Mouse (Mus musculus): ENCODE results near the gene Pgghg. TPM values are rescaled to one million over a fixed set of nuclear protein-coding genes. Genes with fewer than 3 reads are reported as not detected.

Gene Pgghg
- total and polyA plus RNA-seq, 3 experiments = 3.1 to 3.3 (median 3.2) TPM

DNA sequence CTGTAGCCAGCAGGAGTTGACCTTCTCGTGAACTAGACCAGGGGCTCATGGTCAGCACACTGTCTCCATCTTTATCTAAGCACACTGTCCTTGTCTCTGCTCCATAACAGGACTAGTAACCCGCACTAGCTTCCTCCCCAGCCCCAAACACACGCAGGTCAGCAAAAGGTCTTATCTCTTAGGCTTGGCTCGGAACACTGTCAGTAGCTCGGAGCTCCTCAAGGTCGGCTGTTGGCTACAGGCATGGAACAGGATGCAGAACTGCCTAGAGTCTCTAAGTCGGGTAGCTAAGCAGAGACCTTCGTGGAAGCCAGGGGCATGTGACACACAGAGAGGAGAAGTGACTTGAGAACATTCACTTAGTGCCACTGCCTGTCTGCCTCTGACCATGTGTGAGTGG lies 7.0 kb downstream of the Pgghg start:
- TF ChIP-seq USF2 (conservative IDR thresholded peaks at IDR 0.05; ENCODE audit: low read depth, low read length) = no peak
- no peak for TF ChIP-seq PAX5 (IDR thresholded peaks at IDR 0.05; ENCODE audit: low read length)
- no peak for TF ChIP-seq TBP (conservative IDR thresholded peaks at IDR 0.05; ENCODE audit: low read depth, low read length)
- no peak for TF ChIP-seq RCOR1 (conservative IDR thresholded peaks at IDR 0.05; ENCODE audit: low read depth, low read length)
- TF ChIP-seq MAX (IDR thresholded peaks at IDR 0.05; ENCODE audit: low read length) = no peak
- TF ChIP-seq MEF2A (IDR thresholded peaks at IDR 0.05; ENCODE audit: borderline replicate concordance, low read depth, low read length) = no peak
- no peak for TF ChIP-seq NRF1 (IDR thresholded peaks at IDR 0.05; ENCODE audit: low read depth, low read length)
- TF ChIP-seq MXI1 (IDR thresholded peaks at IDR 0.05; ENCODE audit: low read depth, low read length) = no peak
- no peak for TF ChIP-seq E2F4 (IDR thresholded peaks at IDR 0.05; ENCODE audit: insufficient replicate concordance, low read depth, low read length)
- TF ChIP-seq MAZ (IDR thresholded peaks at IDR 0.05; ENCODE audit: low read depth, low read length) = no peak
- no peak for TF ChIP-seq CTCF (conservative IDR thresholded peaks at IDR 0.05 in 1 of 2, IDR thresholded peaks at IDR 0.05 in 1 of 2; ENCODE audit: low read depth in 2 of 2, low read length in 2 of 2)
- TF ChIP-seq KAT2A (IDR thresholded peaks at IDR 0.05; ENCODE audit: insufficient replicate concordance, low read length) = no peak
- TF ChIP-seq IRF4 (IDR thresholded peaks at IDR 0.05; ENCODE audit: low read depth, low read length) = no peak
- no peak for TF ChIP-seq USF1 (IDR thresholded peaks at IDR 0.05; ENCODE audit: low read depth, low read length)
- no peak for TF ChIP-seq ELF1 (IDR thresholded peaks at IDR 0.05; ENCODE audit: low read depth, low read length)
- TF ChIP-seq NELFE (IDR thresholded peaks at IDR 0.05; ENCODE audit: low read depth, low read length) = no peak
- Histone ChIP-seq H3K27me3 (replicated peaks) (no peaks in the 10 kb centered on the region), H3K4me3 (replicated peaks in 1 of 3; ENCODE audit: low read depth in 2 of 3, low read length in 2 of 3, poor library complexity in 1 of 3) (no peak overlapping the region), H3K9me3 (replicated peaks; ENCODE audit: low read length) (no peaks in the 10 kb centered on the region), H3K9ac (ENCODE audit: insufficient read depth, low read depth) (no peak overlapping the region), H3K4me1 (ENCODE audit: control insufficient read depth in 1 of 2, insufficient read depth in 2 of 2) (peaks cover 0 to 50% of the 10 kb centered on the region in 2 experiments; a peak in 3 of 4 replicates), H3K4me2 (ENCODE audit: insufficient read depth, low read depth, poor library complexity, severe bottlenecking) (no peak overlapping the region), H3K27ac (ENCODE audit: insufficient read depth, low read depth) (no peak overlapping the region), H3K36me3 (replicated peaks in 1 of 2; ENCODE audit: control insufficient read depth in 1 of 2, insufficient read depth in 1 of 2, low read length in 1 of 2) (peaks cover 29 to 86% of the 10 kb centered on the region in 2 experiments), H3K79me2 (replicated peaks; ENCODE audit: control insufficient read depth, extremely low read depth, insufficient read depth, poor library complexity, severe bottlenecking) (no peaks in the 10 kb centered on the region; the same call in 1 of the 2 replicates)
- dilution Hi-C loops (cut with MboI; ENCODE audit: extremely low pct_ligation_motif_present, extremely low pct_unique_long_range_greater_than_20kb, low sequenced_read_pairs) (no loop called here), in situ Hi-C loops (cut with MboI; ENCODE audit: low pct_ligation_motif_present, low pct_unique_long_range_greater_than_20kb, low sequenced_read_pairs) (loop anchor here (5.0 kb wide), 1 partner anchor 36 kb away; no protein-coding TSS in a partner anchor)
- DNase-seq (ENCODE audit: extremely low read depth) = no peak

DNA sequence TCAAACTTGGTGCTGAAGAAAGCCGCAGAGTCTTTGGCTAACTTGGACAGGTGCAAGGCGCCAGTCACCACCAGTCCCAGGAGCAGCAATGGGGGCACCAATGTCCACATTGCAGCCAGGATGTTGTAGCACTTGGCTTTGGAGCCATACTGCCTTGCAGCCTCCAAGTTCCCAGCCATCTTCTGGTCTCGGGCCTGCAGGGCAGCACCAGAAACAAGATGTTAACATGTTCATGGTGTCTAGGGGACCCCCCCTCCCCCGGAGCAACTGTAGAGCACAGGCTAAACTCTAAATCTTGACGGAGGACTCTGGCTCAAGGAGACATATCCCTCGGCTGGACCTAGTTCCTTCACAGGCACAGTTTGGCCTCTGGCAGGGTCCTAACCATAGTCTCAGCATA lies 8.1 kb downstream of the Pgghg start:
- Histone ChIP-seq H3K27me3 (replicated peaks) (no peaks in the 10 kb centered on the region), H3K9ac (ENCODE audit: insufficient read depth, low read depth) (no peak overlapping the region), H3K79me2 (replicated peaks; ENCODE audit: control insufficient read depth, extremely low read depth, insufficient read depth, poor library complexity, severe bottlenecking) (peaks cover 5% of the 10 kb centered on the region; the same call in 1 of the 2 replicates), H3K36me3 (replicated peaks in 1 of 2; ENCODE audit: control insufficient read depth in 1 of 2, insufficient read depth in 1 of 2, low read length in 1 of 2) (peaks cover 29 to 93% of the 10 kb centered on the region in 2 experiments), H3K4me3 (replicated peaks in 1 of 3; ENCODE audit: low read depth in 2 of 3, low read length in 2 of 3, poor library complexity in 1 of 3) (no peak overlapping the region), H3K4me2 (ENCODE audit: insufficient read depth, low read depth, poor library complexity, severe bottlenecking) (no peak overlapping the region), H3K27ac (ENCODE audit: insufficient read depth, low read depth) (no peak overlapping the region), H3K9me3 (replicated peaks; ENCODE audit: low read length) (no peaks in the 10 kb centered on the region), H3K4me1 (ENCODE audit: control insufficient read depth in 1 of 2, insufficient read depth in 2 of 2) (peaks cover 3 to 50% of the 10 kb centered on the region in 2 experiments; a peak in 3 of 4 replicates)
- TF ChIP-seq MXI1 (IDR thresholded peaks at IDR 0.05; ENCODE audit: low read depth, low read length) (no peak), USF2 (conservative IDR thresholded peaks at IDR 0.05; ENCODE audit: low read depth, low read length) (no peak), ELF1 (IDR thresholded peaks at IDR 0.05; ENCODE audit: low read depth, low read length) (no peak), MAFK (IDR thresholded peaks at IDR 0.05; ENCODE audit: insufficient replicate concordance, low read length) (no peak), HCFC1 (IDR thresholded peaks at IDR 0.05; ENCODE audit: low read depth, low read length) (no peak), RAD21 (IDR thresholded peaks at IDR 0.05; ENCODE audit: low read depth, low read length) (no peak), MYC (IDR thresholded peaks at IDR 0.05; ENCODE audit: low read depth, low read length) (no peak), SMC3 (IDR thresholded peaks at IDR 0.05; ENCODE audit: low read depth, low read length) (no peak), ZC3H11A (IDR thresholded peaks at IDR 0.05; ENCODE audit: low read depth, low read length) (no peak), SIN3A (IDR thresholded peaks at IDR 0.05; ENCODE audit: low read length) (no peak)
- in situ Hi-C loops (cut with MboI; ENCODE audit: low pct_ligation_motif_present, low pct_unique_long_range_greater_than_20kb, low sequenced_read_pairs) (loop anchor here (5.0 kb wide), 1 partner anchor 37 kb away; no protein-coding TSS in a partner anchor), dilution Hi-C loops (cut with MboI; ENCODE audit: extremely low pct_ligation_motif_present, extremely low pct_unique_long_range_greater_than_20kb, low sequenced_read_pairs) (no loop called here)
- DNase-seq (ENCODE audit: extremely low read depth) = no peak
